Mouse (Mus musculus): Measurements from ENCODE around the gene Trpc4ap. TPM values are rescaled to one million over a fixed set of nuclear protein-coding genes. Genes with fewer than 3 reads are reported as not detected.

Trpc4ap gene
- polyA plus RNA-seq, 1 experiment, result 87.8 TPM

GRCm38 (mm10) chr2:155673546-155673945, 18.6 kb downstream of the Trpc4ap start:
- no peak for TF ChIP-seq GATA1 (IDR thresholded peaks at IDR 0.05; ENCODE audit: low read length)

GRCm38 (mm10) chr2:155671236-155671635, 20.9 kb downstream of the Trpc4ap start:
- no peak for TF ChIP-seq GATA1 (IDR thresholded peaks at IDR 0.05; ENCODE audit: low read length)

GRCm38 (mm10) chr2:155668461-155668860, 23.7 kb downstream of the Trpc4ap start:
- no peak for TF ChIP-seq GATA1 (IDR thresholded peaks at IDR 0.05; ENCODE audit: low read length)

GRCm38 (mm10) chr2:155667881-155668280, 24.3 kb downstream of the Trpc4ap start:
- no peak for TF ChIP-seq GATA1 (IDR thresholded peaks at IDR 0.05; ENCODE audit: low read length)

GRCm38 (mm10) chr2:155663910-155664460, 28.2 kb downstream of the Trpc4ap start:
- no peak for TF ChIP-seq GATA1 (IDR thresholded peaks at IDR 0.05; ENCODE audit: low read length)

GRCm38 (mm10) chr2:155663097-155663496, 29.1 kb downstream of the Trpc4ap start:
- no peak for TF ChIP-seq GATA1 (IDR thresholded peaks at IDR 0.05; ENCODE audit: low read length)

- TF ChIP-seq GATA1 (IDR thresholded peaks at IDR 0.05; ENCODE audit: low read length), result no peak
Observed at GRCm38 (mm10) chr2:155662390-155662789, 29.8 kb downstream of the Trpc4ap start.

- TF ChIP-seq GATA1 (IDR thresholded peaks at IDR 0.05; ENCODE audit: low read length), result no peak
Observed at GRCm38 (mm10) chr2:155655759-155656372, 36.3 kb downstream of the Trpc4ap start.

GRCm38 (mm10) chr2:155652618-155653017, 39.6 kb downstream of the Trpc4ap start:
- TF ChIP-seq GATA1 (IDR thresholded peaks at IDR 0.05; ENCODE audit: low read length), result no peak

GRCm38 (mm10) chr2:155645746-155646145, 46.4 kb downstream of the Trpc4ap start:
- no peak for TF ChIP-seq GATA1 (IDR thresholded peaks at IDR 0.05; ENCODE audit: low read length)

- no peak for TF ChIP-seq GATA1 (IDR thresholded peaks at IDR 0.05; ENCODE audit: low read length)
Observed at GRCm38 (mm10) chr2:155641540-155642472, 50.4 kb downstream of the Trpc4ap start.

- no peak for TF ChIP-seq GATA1 (IDR thresholded peaks at IDR 0.05; ENCODE audit: low read length)
Observed at GRCm38 (mm10) chr2:155640656-155641055, 51.5 kb downstream of the Trpc4ap start.

- TF ChIP-seq GATA1 (IDR thresholded peaks at IDR 0.05; ENCODE audit: low read length), result no peak
Observed at GRCm38 (mm10) chr2:155637411-155637810, 54.8 kb downstream of the Trpc4ap start.

- no peak for TF ChIP-seq GATA1 (IDR thresholded peaks at IDR 0.05; ENCODE audit: low read length)
Observed at GRCm38 (mm10) chr2:155636881-155637280, 55.3 kb downstream of the Trpc4ap start.

- TF ChIP-seq GATA1 (IDR thresholded peaks at IDR 0.05; ENCODE audit: low read length), result no peak
Observed at GRCm38 (mm10) chr2:155635961-155636360, 56.2 kb downstream of the Trpc4ap start.

- TF ChIP-seq GATA1 (IDR thresholded peaks at IDR 0.05; ENCODE audit: low read length), result no peak
Observed at GRCm38 (mm10) chr2:155634562-155634961, 57.6 kb downstream of the Trpc4ap start.

All from G1E-ER4 (cell line).